In genomic region chr9:22530734-22531489, GRCm38 (mm10) we compare ENCODE assay signal across 13 mouse cellular contexts.
"Had no signal": no experiment of that assay in that cellular context is flagged by ENCODE, and none has a peak within 500 bp of the region (broad histone marks: within the 10 kb centered on the region; RNA-seq: fewer than 3 reads in every experiment).

No protein-coding gene starts in this region.

- DNase-seq: lung, adult 18-20 months; lung, embryonic 14.5 days; lung, postnatal 10 days; lung, postnatal 4 days; midbrain, embryonic 14.5 days; retina, postnatal 1 day; right cerebral cortex, adult 18-20 months; right cerebral cortex, postnatal 25 days; right cerebral cortex, postnatal 4 days; spleen, adult 18-20 months; thymus, adult 18-20 months; thymus, postnatal 14 days; thymus, postnatal 36 days had no signal
